Mouse (Mus musculus) ES-Bruce4 (cell line): Measurements from ENCODE around the gene Nppb. TPM values are rescaled to one million over a fixed set of nuclear protein-coding genes. Genes with fewer than 3 reads are reported as not detected.

Experiments
- H3K27ac ChIP-seq: 2 replicates; pipeline ENCODE4 v1.5.1; 2012; ENCODE audit warnings: low read length, inconsistent platforms; ENCODE audit not compliant: insufficient read depth
- H3K27me3 ChIP-seq: 2 replicates; pipeline ENCODE4 v1.6.1; 2012; ENCODE audit warnings: mild to moderate bottlenecking, low read length, inconsistent platforms; ENCODE audit not compliant: control insufficient read depth, poor library complexity, insufficient read depth, severe bottlenecking
- H3K36me3 ChIP-seq: 2 replicates; pipeline ENCODE4 v1.6.1; 2012; ENCODE audit warnings: inconsistent platforms, mild to moderate bottlenecking, low read length, moderate library complexity; ENCODE audit not compliant: control insufficient read depth, poor library complexity, insufficient read depth, severe bottlenecking
- H3K4me1 ChIP-seq: one replicate; pipeline ENCODE4 v1.8.1; 2011; ENCODE audit warnings: low read length; ENCODE audit not compliant: control insufficient read depth, insufficient read depth
- H3K4me3 ChIP-seq: 2 replicates; pipeline ENCODE4 v1.5.1; 2011; ENCODE audit warnings: low read depth, mild to moderate bottlenecking, low read length
- H3K9ac ChIP-seq: 2 replicates; pipeline ENCODE4 v1.6.1; 2012; ENCODE audit warnings: low read depth, mild to moderate bottlenecking, inconsistent platforms; ENCODE audit not compliant: poor library complexity, severe bottlenecking
- H3K9me3 ChIP-seq: replicated peaks from 2 replicates; pipeline ENCODE4 v1.6.1; 2012; ENCODE audit warnings: mild to moderate bottlenecking, low read length, inconsistent platforms; ENCODE audit not compliant: control insufficient read depth, poor library complexity, insufficient read depth, severe bottlenecking
- CTCF ChIP-seq: IDR thresholded peaks from one replicate; pipeline ENCODE4 v1.8.1; 2011; ENCODE audit warnings: low read depth, low read length
- EP300 ChIP-seq: IDR thresholded peaks from 2 replicates; pipeline ENCODE4 v1.6.1; 2011; ENCODE audit warnings: low read depth, low read length; ENCODE audit not compliant: insufficient read depth
- POLR2A ChIP-seq: IDR thresholded peaks from one replicate; pipeline ENCODE4 v1.8.1; 2011; ENCODE audit warnings: low read length; ENCODE audit not compliant: insufficient read depth
- polyA plus RNA-seq: library from polyadenylated mRNA; stranded (reverse); fragments of >200 nt; gene quantifications from 2 replicates; pipeline ENCODE4 v1.2.4, GENCODE M21; 2011; ENCODE audit warnings: low read depth; ENCODE audit not compliant: missing spikeins, insufficient read depth, insufficient read length

Gene Nppb
- polyA plus RNA-seq, 1 experiment: 2.1 TPM

DNA sequence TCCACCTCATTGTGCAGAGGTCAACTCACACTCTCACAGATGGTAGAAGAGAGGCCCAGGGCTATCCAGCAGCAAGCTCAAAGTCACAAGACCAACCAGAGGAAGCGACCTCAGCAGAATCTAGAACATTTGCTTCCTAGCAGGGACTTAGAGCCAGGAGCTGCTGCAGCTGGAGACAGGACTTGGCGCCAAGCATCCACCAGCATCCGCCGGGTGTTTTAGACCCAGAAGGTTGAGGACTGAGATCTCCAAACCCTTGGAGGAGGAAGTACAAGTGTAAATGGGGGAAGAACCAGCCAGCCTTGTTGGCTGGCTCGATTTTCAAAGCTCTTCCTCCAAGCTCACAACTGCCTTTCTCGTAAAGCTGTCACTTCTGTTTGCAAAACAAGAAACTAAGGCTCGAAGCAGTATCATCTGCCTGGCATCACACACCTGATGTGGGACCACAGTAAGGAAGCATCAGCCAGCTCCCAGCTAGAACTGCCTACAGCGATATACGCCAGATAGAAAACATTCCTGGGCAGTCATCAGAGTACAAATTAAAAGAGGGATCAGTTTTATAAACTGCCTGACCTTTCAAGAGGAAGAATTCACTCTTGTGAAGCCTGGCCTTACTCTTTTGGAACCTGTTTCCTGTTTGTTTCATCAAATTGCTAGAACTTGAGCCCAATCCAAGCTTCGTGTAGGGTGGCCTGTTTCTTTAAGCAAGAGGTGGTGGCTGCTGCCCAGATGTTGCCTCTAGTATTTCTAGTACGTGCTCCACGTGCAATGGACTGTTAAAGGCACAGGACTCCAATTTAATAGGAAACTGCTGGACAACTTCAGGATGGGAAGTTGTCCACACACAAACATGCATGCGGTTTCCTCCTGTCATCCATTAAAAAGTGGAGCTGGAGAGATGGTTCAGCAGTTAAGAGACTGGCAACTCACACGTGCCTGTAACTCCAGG, 47.2 kb upstream of the Nppb start:
- no peak overlapping the region for H3K9ac ChIP-seq
- H3K4me3 ChIP-seq: no peak overlapping the region
- no peak for TF ChIP-seq CTCF
- 0 out of 2 replicates have a peak, but pooled peaks have one; percentile 21 for TF ChIP-seq EP300
- no peak for TF ChIP-seq POLR2A
- no peaks in the 10 kb centered on the region for H3K9me3 ChIP-seq
- H3K27ac ChIP-seq: no peak overlapping the region
- H3K4me1 ChIP-seq: peaks cover 9% of the 10 kb centered on the region
- no peaks in the 10 kb centered on the region for H3K27me3 ChIP-seq
- no peaks in the 10 kb centered on the region for H3K36me3 ChIP-seq

DNA sequence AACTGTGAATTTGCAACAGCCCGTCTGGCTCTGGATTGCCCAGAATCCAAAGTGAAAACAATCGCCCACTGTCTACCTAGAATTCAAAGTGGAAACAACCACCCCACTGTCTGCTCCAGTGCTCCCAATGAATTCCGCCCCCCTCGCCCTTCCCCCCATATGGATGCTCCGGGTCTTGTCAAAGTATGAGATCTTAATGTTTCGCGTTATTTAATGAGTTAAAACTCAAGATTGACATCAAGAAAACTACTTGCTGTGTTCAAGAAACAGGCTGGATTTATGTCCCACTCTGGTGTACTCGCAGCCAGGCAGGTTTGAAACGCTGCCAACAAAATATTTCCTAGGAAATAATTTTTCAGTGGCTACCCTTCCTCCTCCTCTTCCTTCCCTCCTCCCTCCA, 45.5 kb upstream of the Nppb start:
- peaks cover 7% of the 10 kb centered on the region for H3K4me1 ChIP-seq

DNA sequence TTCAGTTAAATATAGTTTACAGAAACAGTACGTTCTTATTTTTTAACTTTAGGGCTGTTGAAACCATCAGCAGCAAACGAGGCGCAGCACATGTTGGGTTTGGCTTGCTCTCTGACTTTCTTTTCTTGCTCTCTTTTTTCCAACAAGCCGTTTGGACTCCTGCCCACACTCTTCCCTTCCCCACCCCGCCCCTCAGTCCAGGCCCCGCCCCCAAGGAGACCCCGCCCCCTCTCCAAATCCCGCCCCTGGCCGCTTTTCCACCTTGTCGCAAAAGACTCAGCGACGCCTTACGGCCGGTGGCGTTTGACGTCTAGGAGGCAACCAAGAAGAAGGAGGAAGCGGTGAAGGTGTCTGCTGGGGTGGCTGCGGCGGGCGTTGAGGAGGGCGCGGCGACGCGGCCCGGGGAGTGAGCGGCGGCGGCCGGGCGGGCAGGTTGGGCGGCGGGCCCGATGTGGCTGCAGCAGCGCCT, 45.0 kb upstream of the Nppb start, which contains the start of gene 2510039O18Rik:
2510039O18Rik (plus strand) TSS at position 320 of the 469 bp plus-strand sequence.
- no peaks in the 10 kb centered on the region for H3K9me3 ChIP-seq
- no peaks in the 10 kb centered on the region for H3K36me3 ChIP-seq
- H3K4me1 ChIP-seq: peaks cover 6% of the 10 kb centered on the region
- TF ChIP-seq POLR2A (no peak), CTCF (no peak), EP300 (no peak)
- H3K9ac ChIP-seq: peak within 1 kb of the TSS; percentile 60
- peak within 1 kb of the TSS; percentile 84 for H3K4me3 ChIP-seq
- no peak within 1 kb of the TSS for H3K27ac ChIP-seq
- no peaks in the 10 kb centered on the region for H3K27me3 ChIP-seq

More for the DNA sequence above, 45.5 kb upstream of the Nppb start:
- H3K9ac ChIP-seq: 0 out of 2 replicates have a peak overlapping the region, but pooled peaks have one; percentile 20
- no peak for TF ChIP-seq POLR2A
- TF ChIP-seq EP300: no peak
- TF ChIP-seq CTCF: no peak
- H3K27ac ChIP-seq: no peak overlapping the region
- H3K9me3 ChIP-seq: no peaks in the 10 kb centered on the region
- H3K4me3 ChIP-seq: no peak overlapping the region
- no peaks in the 10 kb centered on the region for H3K27me3 ChIP-seq
- no peaks in the 10 kb centered on the region for H3K36me3 ChIP-seq

DNA sequence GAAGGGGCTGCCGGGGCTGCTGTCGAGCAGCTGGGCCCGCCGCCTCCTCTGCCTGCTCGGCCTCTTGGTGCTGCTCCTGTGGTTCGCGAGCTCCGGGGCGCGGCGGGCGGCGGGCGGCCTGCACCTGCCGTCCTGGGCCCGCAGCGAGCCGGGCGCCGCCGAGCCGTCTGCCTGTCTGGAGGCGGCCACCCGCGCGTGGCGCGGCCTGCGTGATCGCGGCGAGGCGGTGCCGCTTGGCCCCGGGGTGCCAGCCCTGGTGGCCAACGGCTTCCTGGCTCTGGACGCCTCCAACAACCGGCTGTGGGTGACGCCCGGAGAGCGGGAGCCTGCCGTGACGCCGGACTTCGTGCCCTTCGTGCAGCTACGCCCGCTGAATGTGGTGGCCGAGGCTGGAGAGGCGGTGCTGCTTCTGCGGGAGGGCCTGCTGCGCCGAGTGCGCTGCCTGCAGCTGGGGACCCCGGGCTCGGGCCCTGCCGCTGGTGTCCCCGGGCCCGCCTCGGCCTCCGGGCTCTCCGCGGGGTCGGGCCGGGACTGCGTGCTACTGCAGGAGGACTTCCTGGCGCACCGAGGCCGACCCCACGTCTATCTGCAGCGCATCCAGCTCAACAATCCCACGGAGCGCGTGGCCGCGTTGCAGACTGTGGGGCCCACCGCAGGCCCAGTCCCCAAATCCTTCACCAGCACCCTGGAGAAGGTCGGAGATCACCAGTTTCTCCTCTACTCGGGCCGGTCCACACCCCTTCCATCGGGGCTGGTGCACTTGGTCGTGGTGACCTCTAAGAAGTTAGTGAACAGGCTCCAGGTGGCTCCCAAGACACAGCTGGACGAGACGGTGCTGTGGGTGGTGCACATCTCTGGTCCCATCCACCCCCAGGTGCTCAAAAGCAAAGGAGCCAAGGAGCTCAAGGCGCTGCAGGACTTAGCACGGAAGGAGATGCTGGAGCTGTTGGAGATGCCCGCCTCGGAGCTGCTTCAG, 44.3 kb upstream of the Nppb start:
- peaks cover 6% of the 10 kb centered on the region for H3K4me1 ChIP-seq
- H3K4me3 ChIP-seq: peak overlapping the region; percentile 84
- peak overlapping the region; percentile 60 for H3K9ac ChIP-seq
- H3K36me3 ChIP-seq: no peaks in the 10 kb centered on the region; the same call in 1 of the 2 replicates
- no peaks in the 10 kb centered on the region for H3K9me3 ChIP-seq
- no peaks in the 10 kb centered on the region for H3K27me3 ChIP-seq
- H3K27ac ChIP-seq: no peak overlapping the region
- no peak for TF ChIP-seq CTCF
- no peak for TF ChIP-seq EP300

DNA sequence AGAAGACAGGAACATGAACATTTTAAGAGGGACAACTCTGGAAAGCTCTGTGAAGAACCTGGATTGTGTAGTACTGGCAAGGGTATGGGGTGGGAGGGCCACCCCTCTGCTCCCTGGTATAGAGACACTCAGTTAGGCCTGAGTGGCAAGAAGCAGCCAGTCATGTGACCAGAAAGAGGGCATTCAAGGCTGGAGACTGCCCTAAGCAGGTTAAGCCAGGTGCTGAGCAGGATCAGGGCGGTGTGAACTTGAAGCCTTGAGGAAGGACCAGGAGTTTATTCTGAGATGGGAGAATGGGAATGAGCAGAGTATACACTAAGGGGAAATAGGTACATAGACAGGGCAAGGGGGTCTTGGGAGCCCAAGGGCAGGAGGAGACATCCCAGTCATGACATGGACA, 42.6 kb upstream of the Nppb start:
- H3K4me3 ChIP-seq: no peak overlapping the region
- H3K9me3 ChIP-seq: no peaks in the 10 kb centered on the region
- no peak for TF ChIP-seq CTCF
- no peak for TF ChIP-seq POLR2A
- no peak for TF ChIP-seq EP300
- H3K27ac ChIP-seq: no peak overlapping the region
- no peaks in the 10 kb centered on the region for H3K27me3 ChIP-seq
- H3K4me1 ChIP-seq: peaks cover 2% of the 10 kb centered on the region
- H3K36me3 ChIP-seq: peaks cover 2% of the 10 kb centered on the region; the same call in 1 of the 2 replicates
- H3K9ac ChIP-seq: no peak overlapping the region
